Mouse (Mus musculus) ovary, postnatal 10 days (tissue): ENCODE measurements around the gene Sh3pxd2a.
"Not testable (repeated sequence)": the region's sequence is repeated elsewhere in the genome, so short reads cannot be mapped to it uniquely, and the experiment has no call there.

Experiments
- DNase-seq: peaks from one replicate; pipeline ENCODE4 v3.0.0; 2022; ENCODE audit warnings: low spot score

Sh3pxd2a gene

GRCm38 (mm10) chr19:47406524-47406923 is 57.7 kb downstream of the Sh3pxd2a start:
- DNase-seq, result no peak

GRCm38 (mm10) chr19:47405548-47405947 is 58.7 kb downstream of the Sh3pxd2a start:
- DNase-seq, result no peak

- no peak for DNase-seq
These were observed 60.5 kb downstream of the Sh3pxd2a start for GRCm38 (mm10) chr19:47403391-47404379.

GRCm38 (mm10) chr19:47402976-47403375 is 61.2 kb downstream of the Sh3pxd2a start:
- DNase-seq, result no peak

GRCm38 (mm10) chr19:47402544-47402943 is 61.7 kb downstream of the Sh3pxd2a start:
- DNase-seq, result no peak

- no peak for DNase-seq
These were observed 64.5 kb downstream of the Sh3pxd2a start for GRCm38 (mm10) chr19:47399709-47400108.

- DNase-seq, result no peak
These were observed 65.2 kb downstream of the Sh3pxd2a start for GRCm38 (mm10) chr19:47399029-47399428.

GRCm38 (mm10) chr19:47397882-47398671 is 66.1 kb downstream of the Sh3pxd2a start:
- DNase-seq, result no peak

GRCm38 (mm10) chr19:47395338-47395737 is 68.9 kb downstream of the Sh3pxd2a start:
- DNase-seq, result no peak

- DNase-seq, result not testable (repeated sequence)
These were observed 69.4 kb downstream of the Sh3pxd2a start for GRCm38 (mm10) chr19:47394781-47395180.

- DNase-seq, result no peak
These were observed 73.3 kb downstream of the Sh3pxd2a start for GRCm38 (mm10) chr19:47390878-47391277.

GRCm38 (mm10) chr19:47387887-47388286 is 76.3 kb downstream of the Sh3pxd2a start:
- no peak for DNase-seq

- DNase-seq, result no peak
These were observed 76.8 kb downstream of the Sh3pxd2a start for GRCm38 (mm10) chr19:47387395-47387794.

- no peak for DNase-seq
These were observed 78.2 kb downstream of the Sh3pxd2a start for GRCm38 (mm10) chr19:47385971-47386370.

GRCm38 (mm10) chr19:47384639-47385038 is 79.6 kb downstream of the Sh3pxd2a start:
- DNase-seq, result no peak

GRCm38 (mm10) chr19:47384036-47384435 is 80.2 kb downstream of the Sh3pxd2a start:
- no peak for DNase-seq

GRCm38 (mm10) chr19:47382268-47382667 is 81.9 kb downstream of the Sh3pxd2a start:
- DNase-seq, result no peak

- DNase-seq, result no peak
These were observed 83.2 kb downstream of the Sh3pxd2a start for GRCm38 (mm10) chr19:47381011-47381410.

GRCm38 (mm10) chr19:47379141-47379540 is 85.1 kb downstream of the Sh3pxd2a start:
- DNase-seq, result no peak

- no peak for DNase-seq
These were observed 89.2 kb downstream of the Sh3pxd2a start for GRCm38 (mm10) chr19:47374916-47375573.

GRCm38 (mm10) chr19:47374440-47374839 is 89.8 kb downstream of the Sh3pxd2a start:
- peak; percentile 43 for DNase-seq

GRCm38 (mm10) chr19:47372044-47372443 is 92.2 kb downstream of the Sh3pxd2a start:
- DNase-seq, result no peak
